Mouse (Mus musculus) gastrocnemius, postnatal 25 days (tissue): ENCODE data around the gene 6430531B16Rik. TPM values are rescaled to one million over a fixed set of nuclear protein-coding genes. Genes with fewer than 3 reads are reported as not detected.

Experiments used
- DNase-seq: peaks from one replicate; pipeline ENCODE4 v3.0.0; 2022
- long read RNA-seq, 2 experiments: library from polyadenylated mRNA; stranded (forward); transcript quantifications; one replicate each; pipeline ENCODE4 v2.0.0; 2021
- total RNA-seq, 2 experiments: library from RNA; stranded (reverse); gene quantifications; 1 replicate in 1 of 2; 2 replicates in 1 of 2; pipeline ENCODE4 v1.2.3; 2021

Gene 6430531B16Rik
- not detected for total RNA-seq
- long read RNA-seq, experiment 1 = 0 reads
- long read RNA-seq, experiment 2 = 0 reads

- DNase-seq = peak; percentile 77
Observed at GRCm38 (mm10) chr7:139978278-139978892, at the start of gene 6430531B16Rik. 6430531B16Rik (minus strand) TSS chr7:139978755.

- DNase-seq = no peak
Observed at GRCm38 (mm10) chr7:140011336-140011735, 32.8 kb upstream of the 6430531B16Rik start.

GRCm38 (mm10) chr7:140007781-140008180, 29.2 kb upstream of the 6430531B16Rik start:
- no peak for DNase-seq

GRCm38 (mm10) chr7:140006861-140007611, 28.5 kb upstream of the 6430531B16Rik start:
- DNase-seq = no peak

- no peak for DNase-seq
Observed at GRCm38 (mm10) chr7:140004666-140005065, 26.1 kb upstream of the 6430531B16Rik start.

- no peak for DNase-seq
Observed at GRCm38 (mm10) chr7:140001086-140001740, 22.7 kb upstream of the 6430531B16Rik start.

- no peak for DNase-seq
Observed at GRCm38 (mm10) chr7:139998691-139999350, 20.3 kb upstream of the 6430531B16Rik start.

GRCm38 (mm10) chr7:139994676-139995075, 16.1 kb upstream of the 6430531B16Rik start:
- no peak for DNase-seq

GRCm38 (mm10) chr7:139994202-139994601, 15.6 kb upstream of the 6430531B16Rik start:
- DNase-seq = no peak

- DNase-seq = no peak
Observed at GRCm38 (mm10) chr7:139993532-139993931, 15.0 kb upstream of the 6430531B16Rik start.

GRCm38 (mm10) chr7:139992406-139992805, 13.9 kb upstream of the 6430531B16Rik start, which contains the start of gene Adam8:
Adam8 (minus strand) TSS chr7:139992562.
- DNase-seq = peak; percentile 32

GRCm38 (mm10) chr7:139990864-139991394, 12.4 kb upstream of the 6430531B16Rik start:
- no peak for DNase-seq

- DNase-seq = no peak
Observed at GRCm38 (mm10) chr7:139988272-139988671, 9.7 kb upstream of the 6430531B16Rik start.

GRCm38 (mm10) chr7:139984505-139984904, 6.0 kb upstream of the 6430531B16Rik start:
- no peak for DNase-seq

GRCm38 (mm10) chr7:139982058-139982457, 3.5 kb upstream of the 6430531B16Rik start:
- no peak for DNase-seq

- DNase-seq = no peak
Observed at GRCm38 (mm10) chr7:139980778-139981177, 2.2 kb upstream of the 6430531B16Rik start.

GRCm38 (mm10) chr7:139979011-139979719, 610 bp upstream of the 6430531B16Rik start:
- DNase-seq = no peak

- DNase-seq = no peak
Observed at GRCm38 (mm10) chr7:139975471-139975870, 3.1 kb downstream of the 6430531B16Rik start.

GRCm38 (mm10) chr7:139974307-139974706, 4.2 kb downstream of the 6430531B16Rik start:
- no peak for DNase-seq

GRCm38 (mm10) chr7:139972923-139973331, 5.6 kb downstream of the 6430531B16Rik start:
- no peak for DNase-seq

GRCm38 (mm10) chr7:139971436-139971835, 7.1 kb downstream of the 6430531B16Rik start:
- DNase-seq = no peak
